Comparison of ENCODE assay signal across 12 mouse cellular contexts in genomic region chr7:61790113-61790796, GRCm38 (mm10).
A peak's percentile ranks its signal among the peaks of the same experiment; 100 is the strongest.
DNase-seq lines count a peak whose midpoint lies in the region; ATAC-seq and TF ChIP-seq lines count a peak whose summit lies in the region.
"Had no signal": no experiment of that assay in that cellular context is flagged by ENCODE, and none has a peak within 500 bp of the region (broad histone marks: within the 10 kb centered on the region; RNA-seq: fewer than 3 reads in every experiment).

No protein-coding gene starts in this region.

- TF ChIP-seq EP300 in stomach, postnatal 0 days (optimal IDR thresholded peaks at IDR 0.05): no peak

- WGBS in stomach, postnatal 0 days: 80% methylated on average over 5 of the region's 5 CpGs

- TF ChIP-seq CTCF in brain, embryonic 14.5 days (IDR thresholded peaks at IDR 0.05; ENCODE audit: borderline replicate concordance, extremely low read depth, insufficient read depth, insufficient read length): no peak
- TF ChIP-seq CTCF in stomach, postnatal 0 days (IDR thresholded peaks at IDR 0.05; ENCODE audit: low read depth): no peak

- TF ChIP-seq POLR2A in brain, embryonic 14.5 days (IDR thresholded peaks at IDR 0.05; ENCODE audit: borderline replicate concordance, extremely low read depth, insufficient read depth, insufficient read length, poor library complexity, severe bottlenecking): no peak

- H3K9ac ChIP-seq in stomach, postnatal 0 days (ENCODE audit: low read length): no peak overlapping the region
- H3K9ac ChIP-seq: limb, embryonic 15.5 days had no signal

- no peak for ATAC-seq in stomach, postnatal 0 days (ENCODE audit: low FRiP score, low TSS enrichment)
- ATAC-seq: lung, postnatal 0 days had no signal

- no peaks in the 10 kb centered on the region for H3K4me1 ChIP-seq in stomach, postnatal 0 days (replicated peaks; ENCODE audit: control insufficient read depth, insufficient read depth)
- H3K4me1 ChIP-seq: limb, embryonic 15.5 days had no signal

- H3K27me3 ChIP-seq in stomach, postnatal 0 days (ENCODE audit: control insufficient read depth, insufficient read depth, low read length): no peaks in the 10 kb centered on the region
- H3K27me3 ChIP-seq: limb, embryonic 15.5 days had no signal

- no peak overlapping the region for H3K27ac ChIP-seq in stomach, postnatal 0 days (replicated peaks)
- H3K27ac ChIP-seq: limb, embryonic 15.5 days had no signal

- no peaks in the 10 kb centered on the region for H3K9me3 ChIP-seq in stomach, postnatal 0 days (ENCODE audit: control insufficient read depth, low read length)
- H3K9me3 ChIP-seq: limb, embryonic 15.5 days had no signal

- intact Hi-C loops in left cerebral cortex, postnatal 4 days (cut with DNase I): no loop called here

- H3K36me3 ChIP-seq in stomach, postnatal 0 days (ENCODE audit: control insufficient read depth, insufficient read depth, low read length): no peaks in the 10 kb centered on the region
- H3K36me3 ChIP-seq: G1E; limb, embryonic 15.5 days had no signal

- DNase-seq in left cerebral cortex, adult 18-20 months (ENCODE audit: low spot score in 2 of 2): peak; percentile 3 to 28
- no peak for DNase-seq in left cerebral cortex, postnatal 4 days
- peak; percentile 63 for DNase-seq in MN1 (ENCODE audit: low spot score)
- DNase-seq in brain, embryonic 14.5 days (ENCODE audit: low read depth): peak; percentile 55
- peak; percentile 18 for DNase-seq in left cerebral cortex, adult 8-10 months (ENCODE audit: low spot score in 2 of 2)
- DNase-seq in kidney, postnatal 36 days: no peak
- no peak for DNase-seq in stomach, postnatal 0 days (ENCODE audit: low spot score)
- DNase-seq: adrenal gland, adult 2 months; cerebellum, adult 2 months had no signal

- no peak overlapping the region for H3K4me3 ChIP-seq in stomach, postnatal 0 days (ENCODE audit: low read depth, low read length)
- H3K4me3 ChIP-seq: limb, embryonic 15.5 days had no signal

- H3K4me2 ChIP-seq in stomach, postnatal 0 days (replicated peaks; ENCODE audit: low read depth): no peak overlapping the region
- H3K4me2 ChIP-seq: limb, embryonic 15.5 days had no signal

Comparison
In these comparisons a context has a peak if more than half of its experiments do, and no peak if none do; other contexts are left out.
1. DNase-seq: peak in left cerebral cortex, adult 18-20 months (2 of 2), MN1 (single experiment), brain, embryonic 14.5 days (single experiment) and left cerebral cortex, adult 8-10 months (2 of 2); none in left cerebral cortex, postnatal 4 days (single experiment), kidney, postnatal 36 days (0 of 2) and stomach, postnatal 0 days (single experiment).